ENCODE assay signal across 10 mouse cellular contexts in genomic region chr2:156787776-156788105, GRCm38 (mm10). TPM values are rescaled to one million over a fixed set of nuclear protein-coding genes. Genes with fewer than 3 reads are reported as not detected.
DNase-seq lines count a peak whose midpoint lies in the region; ATAC-seq and TF ChIP-seq lines count a peak whose summit lies in the region.
"Had no signal": no experiment of that assay in that cellular context is flagged by ENCODE, and none has a peak within 500 bp of the region (broad histone marks: within the 10 kb centered on the region; RNA-seq: fewer than 3 reads in every experiment).

No protein-coding gene starts in this region.

- peak; percentile 39 for DNase-seq in embryonic facial prominence, embryonic 11.5 days (ENCODE audit: low spot score)
- DNase-seq in embryonic facial prominence, embryonic 10.5 days (ENCODE audit: low spot score), result no peak
- DNase-seq in lung, postnatal 0 days (ENCODE audit: low spot score), result peak; percentile 44
- no peak for DNase-seq in lung, postnatal 36 days
- DNase-seq in R1 (ENCODE audit: low read depth, low spot score), result peak; percentile 48
- peak; percentile 45 for DNase-seq in retina, postnatal 1 day
- DNase-seq in layer of hippocampus, postnatal 14 days (ENCODE audit: low spot score in 2 of 2), result no peak

- H3K4me2 ChIP-seq in embryonic facial prominence, embryonic 11.5 days (ENCODE audit: low read depth, low read length), result no peak overlapping the region
- H3K4me2 ChIP-seq in lung, postnatal 0 days (replicated peaks; ENCODE audit: low read depth, low read length), result no peak overlapping the region
- H3K4me2 ChIP-seq: forebrain, embryonic 12.5 days; heart, embryonic 13.5 days had no signal

- H3K9me3 ChIP-seq in embryonic facial prominence, embryonic 11.5 days (replicated peaks; ENCODE audit: control insufficient read depth, low read length), result no peaks in the 10 kb centered on the region
- peaks cover 19% of the 10 kb centered on the region for H3K9me3 ChIP-seq in embryonic facial prominence, embryonic 10.5 days
- 0 out of 2 replicates have a peak, but pooled peaks cover 3% of the 10 kb centered on the region for H3K9me3 ChIP-seq in lung, postnatal 0 days (ENCODE audit: low read length)

- TF ChIP-seq EP300 in lung, postnatal 0 days (IDR thresholded peaks at IDR 0.05), result no peak

- H3K9ac ChIP-seq in embryonic facial prominence, embryonic 11.5 days (replicated peaks; ENCODE audit: low read length), result no peak overlapping the region
- H3K9ac ChIP-seq in lung, postnatal 0 days (replicated peaks; ENCODE audit: low read depth), result no peak overlapping the region
- H3K9ac ChIP-seq: forebrain, embryonic 12.5 days; heart, embryonic 13.5 days had no signal

- H3K27ac ChIP-seq in embryonic facial prominence, embryonic 11.5 days (replicated peaks; ENCODE audit: low read depth, low read length), result no peak overlapping the region
- H3K27ac ChIP-seq in embryonic facial prominence, embryonic 10.5 days (replicated peaks), result no peak overlapping the region
- no peak overlapping the region for H3K27ac ChIP-seq in lung, postnatal 0 days (ENCODE audit: low read length)
- H3K27ac ChIP-seq: forebrain, embryonic 12.5 days; heart, embryonic 13.5 days had no signal

- no peaks in the 10 kb centered on the region for H3K27me3 ChIP-seq in embryonic facial prominence, embryonic 11.5 days (ENCODE audit: control insufficient read depth, insufficient read depth, low read length)
- H3K27me3 ChIP-seq in embryonic facial prominence, embryonic 10.5 days (replicated peaks; ENCODE audit: low read depth, poor library complexity, severe bottlenecking), result no peaks in the 10 kb centered on the region
- H3K27me3 ChIP-seq in lung, postnatal 0 days (replicated peaks; ENCODE audit: insufficient read depth, low read length), result no peaks in the 10 kb centered on the region
- H3K27me3 ChIP-seq: forebrain, embryonic 12.5 days; heart, embryonic 13.5 days had no signal

- peak; percentile 63 for TF ChIP-seq CTCF in lung, postnatal 0 days (IDR thresholded peaks at IDR 0.05)

- 51% methylated on average over 3 of the region's 3 CpGs for WGBS in embryonic facial prominence, embryonic 11.5 days
- 48% methylated on average over 3 of the region's 3 CpGs for WGBS in embryonic facial prominence, embryonic 10.5 days
- WGBS in lung, postnatal 0 days, result 39% methylated on average over 3 of the region's 3 CpGs

- H3K4me1 ChIP-seq in embryonic facial prominence, embryonic 11.5 days (ENCODE audit: control insufficient read depth, insufficient read depth, low read length), result no peaks in the 10 kb centered on the region
- no peaks in the 10 kb centered on the region for H3K4me1 ChIP-seq in embryonic facial prominence, embryonic 10.5 days
- no peaks in the 10 kb centered on the region for H3K4me1 ChIP-seq in lung, postnatal 0 days (ENCODE audit: insufficient read depth, low read depth, low read length)
- H3K4me1 ChIP-seq: forebrain, embryonic 12.5 days had no signal

- no peak overlapping the region for H3K4me3 ChIP-seq in embryonic facial prominence, embryonic 11.5 days (ENCODE audit: low read depth, low read length)
- no peak overlapping the region for H3K4me3 ChIP-seq in embryonic facial prominence, embryonic 10.5 days
- no peak overlapping the region for H3K4me3 ChIP-seq in lung, postnatal 0 days (ENCODE audit: low read depth, low read length)
- H3K4me3 ChIP-seq: forebrain, embryonic 12.5 days; heart, embryonic 13.5 days had no signal

- no peak for ATAC-seq in embryonic facial prominence, embryonic 11.5 days (replicated peaks; ENCODE audit: insufficient number of reproducible peaks, low FRiP score, low TSS enrichment, low read depth)
- no peak for ATAC-seq in lung, postnatal 0 days
- ATAC-seq in erythroid progenitor cell, adult 5-6 weeks (replicated peaks; ENCODE audit: low FRiP score, poor library complexity, severe bottlenecking), result no peak

- no peaks in the 10 kb centered on the region for H3K36me3 ChIP-seq in embryonic facial prominence, embryonic 11.5 days (replicated peaks; ENCODE audit: control insufficient read depth, insufficient read depth, low read depth, low read length)
- no peaks in the 10 kb centered on the region for H3K36me3 ChIP-seq in embryonic facial prominence, embryonic 10.5 days (replicated peaks)
- no peaks in the 10 kb centered on the region for H3K36me3 ChIP-seq in lung, postnatal 0 days (ENCODE audit: insufficient read depth, low read length)
- H3K36me3 ChIP-seq: heart, embryonic 13.5 days had no signal

RNA-seq across cellular contexts. Expression of gene Myl9, which starts 12.5 kb away (rescaled TPM):
- 128 and 151 TPM in 2 replicates for polyA plus RNA-seq in embryonic facial prominence, embryonic 11.5 days (2014; fragmentation: Nextera tagmentation; extraction: Ambion mirVana)
- polyA plus RNA-seq in embryonic facial prominence, embryonic 10.5 days (2016; fragmentation: Nextera tagmentation; extraction: Ambion mirVana), result 82.9 and 91.7 TPM in 2 replicates
- polyA plus RNA-seq in lung, postnatal 0 days (2015; fragmentation: Nextera tagmentation; extraction: Ambion mirVana), result 222 and 240 TPM in 2 replicates
- 10 to 100 TPM; 22.3 to 24.9 TPM for total RNA-seq in layer of hippocampus, postnatal 14 days (2021)
- 5.0 and 7.2 TPM in 2 replicates for total RNA-seq in erythroid progenitor cell, adult 5-6 weeks (2015; ENCODE audit: low replicate concordance)
- total RNA-seq in erythroid progenitor cell, adult 5-6 weeks (2017; ENCODE audit: low replicate concordance), result 0.45 and 10.7 TPM in 2 replicates

RNA-seq across cellular contexts. Expression of gene Tgif2, which starts 52.1 kb away (rescaled TPM):
- 91.0 and 97.6 TPM in 2 replicates for polyA plus RNA-seq in embryonic facial prominence, embryonic 11.5 days (2014; fragmentation: Nextera tagmentation; extraction: Ambion mirVana)
- 112 and 114 TPM in 2 replicates for polyA plus RNA-seq in embryonic facial prominence, embryonic 10.5 days (2016; fragmentation: Nextera tagmentation; extraction: Ambion mirVana)
- polyA plus RNA-seq in lung, postnatal 0 days (2015; fragmentation: Nextera tagmentation; extraction: Ambion mirVana), result 13.7 and 15.1 TPM in 2 replicates
- total RNA-seq in layer of hippocampus, postnatal 14 days (2021), result 1 to 10 TPM; 2.7 to 3.0 TPM
- total RNA-seq in erythroid progenitor cell, adult 5-6 weeks (2015; ENCODE audit: low replicate concordance), result 2.2 and 3.8 TPM in 2 replicates
- 1.9 and 18.2 TPM in 2 replicates for total RNA-seq in erythroid progenitor cell, adult 5-6 weeks (2017; ENCODE audit: low replicate concordance)

Comparison
In these comparisons a context has a peak if more than half of its experiments do, and no peak if none do; other contexts are left out.
1. DNase-seq: peak in embryonic facial prominence, embryonic 11.5 days (single experiment), lung, postnatal 0 days (single experiment), R1 (single experiment) and retina, postnatal 1 day (single experiment); none in embryonic facial prominence, embryonic 10.5 days (single experiment), lung, postnatal 36 days (single experiment) and layer of hippocampus, postnatal 14 days (0 of 2).